Comparison of ENCODE assay signal across 8 mouse cellular contexts in genomic region chr7:116308632-116308991, GRCm38 (mm10). TPM values are rescaled to one million over a fixed set of nuclear protein-coding genes. Genes with fewer than 3 reads are reported as not detected.
DNase-seq lines count a peak whose midpoint lies in the region; ATAC-seq lines count a peak whose summit lies in the region.

No protein-coding gene starts in this region.

- no peak; the same call in 1 of the 2 replicates for ATAC-seq in forebrain, embryonic 11.5 days (replicated peaks; ENCODE audit: low FRiP score)
- peak; percentile 48 for ATAC-seq in midbrain, embryonic 13.5 days

- no peaks in the 10 kb centered on the region for H3K9me3 ChIP-seq in forebrain, embryonic 11.5 days (ENCODE audit: control insufficient read depth, low read length)
- H3K9me3 ChIP-seq in midbrain, embryonic 13.5 days: no peaks in the 10 kb centered on the region

- peak overlapping the region; percentile 89 for H3K4me3 ChIP-seq in forebrain, embryonic 11.5 days (ENCODE audit: low read depth, low read length)
- H3K4me3 ChIP-seq in midbrain, embryonic 13.5 days (replicated peaks): peak overlapping the region; percentile 84

- H3K36me3 ChIP-seq in forebrain, embryonic 11.5 days (ENCODE audit: control insufficient read depth, insufficient read depth, low read length): no peaks in the 10 kb centered on the region
- no peaks in the 10 kb centered on the region for H3K36me3 ChIP-seq in midbrain, embryonic 13.5 days

- H3K4me1 ChIP-seq in forebrain, embryonic 11.5 days (replicated peaks; ENCODE audit: control insufficient read depth, insufficient read depth, low read length): peaks cover 3% of the 10 kb centered on the region; the same call in 1 of the 2 replicates
- H3K4me1 ChIP-seq in midbrain, embryonic 13.5 days (replicated peaks): peaks cover 27% of the 10 kb centered on the region

- H3K27me3 ChIP-seq in forebrain, embryonic 11.5 days (ENCODE audit: control insufficient read depth, insufficient read depth, low read length): no peaks in the 10 kb centered on the region
- peaks cover 2% of the 10 kb centered on the region; the same call in 1 of the 2 replicates for H3K27me3 ChIP-seq in midbrain, embryonic 13.5 days

- no peak overlapping the region for H3K27ac ChIP-seq in forebrain, embryonic 11.5 days (ENCODE audit: low read depth, low read length)
- H3K27ac ChIP-seq in midbrain, embryonic 13.5 days: no peak overlapping the region

- intact Hi-C loops in left cerebral cortex, postnatal 14 days (cut with DNase I): loop anchor here (5.0 kb wide), 1 partner anchor 41 kb away; no protein-coding TSS in a partner anchor

- H3K4me2 ChIP-seq in forebrain, embryonic 11.5 days (ENCODE audit: low read depth, low read length, severe bottlenecking): peak overlapping the region; percentile 76
- peak overlapping the region; percentile 99 for H3K4me2 ChIP-seq in midbrain, embryonic 13.5 days (replicated peaks)

- under 1% methylated on average over 16 of the region's 16 CpGs for WGBS in forebrain, embryonic 11.5 days
- 3% methylated on average over 16 of the region's 16 CpGs for whole genome bisulfite sequencing in midbrain, embryonic 13.5 days

- peak overlapping the region; percentile 79 for H3K9ac ChIP-seq in forebrain, embryonic 11.5 days (ENCODE audit: low read length)
- peak overlapping the region; percentile 29; the same call in 1 of the 2 replicates for H3K9ac ChIP-seq in midbrain, embryonic 13.5 days (replicated peaks)

- DNase-seq in ovary, postnatal 36 days (ENCODE audit: low spot score): peak; percentile 43
- DNase-seq in ovary, adult 18-20 months (ENCODE audit: low spot score): no peak
- DNase-seq in forebrain, embryonic 11.5 days (ENCODE audit: low spot score): peak; percentile 73
- peak; percentile 69 for DNase-seq in kidney, postnatal 14 days
- DNase-seq in frontal cortex, postnatal 14 days (ENCODE audit: low spot score in 2 of 2): no peak
- no peak for DNase-seq in spleen, postnatal 10 days (ENCODE audit: low spot score in 2 of 2)
- no peak for DNase-seq in left cerebral cortex, postnatal 14 days (ENCODE audit: low spot score in 2 of 2)

RNA-seq across cellular contexts. Expression of gene Plekha7, which starts 0.4 kb away (rescaled TPM):
- polyA plus RNA-seq in forebrain, embryonic 11.5 days (2014; fragmentation: Nextera tagmentation; extraction: Ambion mirVana): 16.1 and 17.9 TPM in 2 replicates
- 7.5 and 10.1 TPM in 2 replicates for polyA plus RNA-seq in midbrain, embryonic 13.5 days (2015; fragmentation: Nextera tagmentation; extraction: Ambion mirVana)
- total RNA-seq in left cerebral cortex, postnatal 14 days (2021): 10 to 100 TPM; 21.0 to 23.5 TPM

RNA-seq across cellular contexts. Expression of gene Rps13, which starts 25.4 kb away (rescaled TPM):
- polyA plus RNA-seq in forebrain, embryonic 11.5 days (2014; fragmentation: Nextera tagmentation; extraction: Ambion mirVana): 691 and 697 TPM in 2 replicates
- polyA plus RNA-seq in midbrain, embryonic 13.5 days (2015; fragmentation: Nextera tagmentation; extraction: Ambion mirVana): 578 and 624 TPM in 2 replicates
- total RNA-seq in left cerebral cortex, postnatal 14 days (2021): 100 to 1,000 TPM; 181 to 206 TPM

Comparison
In these comparisons a context has a peak if more than half of its experiments do, and no peak if none do; other contexts are left out.
1. DNase-seq: peak in ovary, postnatal 36 days (single experiment), forebrain, embryonic 11.5 days (single experiment) and kidney, postnatal 14 days (single experiment); none in ovary, adult 18-20 months (single experiment), frontal cortex, postnatal 14 days (0 of 2), spleen, postnatal 10 days (0 of 2) and left cerebral cortex, postnatal 14 days (0 of 2).